ENCODE assay signal across 25 mouse cellular contexts in genomic region chr2:45459410-45459809, GRCm38 (mm10).
"Had no signal": no experiment of that assay in that cellular context is flagged by ENCODE, and none has a peak within 500 bp of the region (broad histone marks: within the 10 kb centered on the region; RNA-seq: fewer than 3 reads in every experiment).

No protein-coding gene starts in this region.

- H3K27ac ChIP-seq: gastrocnemius, adult 2 months; heart, embryonic 10.5 days; hindbrain, embryonic 13.5 days; intestine, embryonic 15.5 days; left cerebral cortex, adult 2 months; limb, embryonic 10.5 days; limb, embryonic 12.5 days; liver, embryonic 13.5 days; liver, embryonic 15.5 days had no signal

- H3K4me2 ChIP-seq: heart, embryonic 12.5 days; hindbrain, embryonic 13.5 days; intestine, embryonic 15.5 days; limb, embryonic 12.5 days; liver, embryonic 11.5 days; liver, embryonic 13.5 days; liver, embryonic 15.5 days had no signal

- ATAC-seq: hindbrain, embryonic 16.5 days; inflammation-experienced regulatory T-cells, adult 6 months; intestine, embryonic 15.5 days; intestine, postnatal 0 days had no signal

- H3K9me3 ChIP-seq: heart, embryonic 10.5 days; heart, embryonic 12.5 days; hindbrain, embryonic 13.5 days; intestine, embryonic 15.5 days; limb, embryonic 10.5 days; limb, embryonic 12.5 days; liver, embryonic 13.5 days; liver, embryonic 15.5 days had no signal

- H3K9ac ChIP-seq: heart, embryonic 12.5 days; hindbrain, embryonic 13.5 days; intestine, embryonic 15.5 days; limb, embryonic 12.5 days; liver, embryonic 13.5 days; liver, embryonic 15.5 days had no signal

- H3K4me1 ChIP-seq: heart, embryonic 10.5 days; heart, embryonic 12.5 days; hindbrain, embryonic 13.5 days; intestine, embryonic 15.5 days; limb, embryonic 10.5 days; limb, embryonic 12.5 days; liver, embryonic 13.5 days; liver, embryonic 15.5 days had no signal

- H3K36me3 ChIP-seq: heart, embryonic 10.5 days; heart, embryonic 12.5 days; hindbrain, embryonic 13.5 days; intestine, embryonic 15.5 days; limb, embryonic 10.5 days; limb, embryonic 12.5 days; liver, embryonic 13.5 days; liver, embryonic 15.5 days had no signal

- H3K4me3 ChIP-seq: gastrocnemius, adult 2 months; heart, embryonic 10.5 days; heart, embryonic 12.5 days; hindbrain, embryonic 13.5 days; intestine, embryonic 15.5 days; left cerebral cortex, adult 2 months; limb, embryonic 10.5 days; limb, embryonic 12.5 days; liver, embryonic 13.5 days; liver, embryonic 15.5 days had no signal

- DNase-seq: gastrocnemius, adult 2 months; gastrocnemius, postnatal 10 days; gastrocnemius, postnatal 25 days; heart, adult 18-20 months; heart, postnatal 10 days; heart, postnatal 36 days; kidney, adult 18-20 months; kidney, adult 8-10 months; kidney, postnatal 10 days; kidney, postnatal 25 days; kidney, postnatal 4 days; liver; liver, embryonic 13.5 days had no signal

- H3K27me3 ChIP-seq: heart, embryonic 12.5 days; hindbrain, embryonic 13.5 days; intestine, embryonic 15.5 days; limb, embryonic 12.5 days; liver, embryonic 13.5 days; liver, embryonic 15.5 days had no signal
